Mouse (Mus musculus): ENCODE data around the gene Gimap8. TPM values are rescaled to one million over a fixed set of nuclear protein-coding genes. Genes with fewer than 3 reads are reported as not detected.

Gene Gimap8
- polyA plus RNA-seq, 1 experiment: 0.01 TPM

- H3K4me2 ChIP-seq (ENCODE audit: low read depth): no peak overlapping the region
- no peaks in the 10 kb centered on the region for H3K27me3 ChIP-seq (ENCODE audit: control insufficient read depth, insufficient read depth, insufficient read length)
- no peaks in the 10 kb centered on the region for H3K36me3 ChIP-seq (ENCODE audit: control insufficient read depth, insufficient read depth)
- no peak overlapping the region for H3K4me3 ChIP-seq
- H3K79me2 ChIP-seq (ENCODE audit: control insufficient read depth, insufficient read depth): no peaks in the 10 kb centered on the region
- TF ChIP-seq TCF3 (IDR thresholded peaks at IDR 0.05; ENCODE audit: insufficient read length, low read depth): no peak
- TF ChIP-seq SRF (IDR thresholded peaks at IDR 0.05; ENCODE audit: control insufficient read depth, insufficient read length, low read depth): no peak
- no peak for TF ChIP-seq CEBPB (IDR thresholded peaks at IDR 0.05; ENCODE audit: insufficient read depth, poor library complexity, severe bottlenecking)
- no peak for TF ChIP-seq USF1 (IDR thresholded peaks at IDR 0.05; ENCODE audit: low read depth)
- TF ChIP-seq MYOD1 (IDR thresholded peaks at IDR 0.05; ENCODE audit: control insufficient read depth in 1 of 3, insufficient read length in 2 of 3, low read depth in 2 of 3): no peak
- TF ChIP-seq POLR2AphosphoS2 (IDR thresholded peaks at IDR 0.05; ENCODE audit: insufficient read length, low read depth): no peak
- TF ChIP-seq TCF12 (IDR thresholded peaks at IDR 0.05; ENCODE audit: insufficient read depth, poor library complexity, severe bottlenecking): no peak
- no peak for TF ChIP-seq REST (IDR thresholded peaks at IDR 0.05; ENCODE audit: insufficient read depth, insufficient read length)
- TF ChIP-seq E2F4 (IDR thresholded peaks at IDR 0.05; ENCODE audit: insufficient read depth): no peak
- H3ac ChIP-seq (ENCODE audit: control insufficient read depth, insufficient read length): no peak overlapping the region
Measured at GRCm38 (mm10) chr6:48698888-48699287, 51.9 kb downstream of the Gimap8 start.

DNA sequence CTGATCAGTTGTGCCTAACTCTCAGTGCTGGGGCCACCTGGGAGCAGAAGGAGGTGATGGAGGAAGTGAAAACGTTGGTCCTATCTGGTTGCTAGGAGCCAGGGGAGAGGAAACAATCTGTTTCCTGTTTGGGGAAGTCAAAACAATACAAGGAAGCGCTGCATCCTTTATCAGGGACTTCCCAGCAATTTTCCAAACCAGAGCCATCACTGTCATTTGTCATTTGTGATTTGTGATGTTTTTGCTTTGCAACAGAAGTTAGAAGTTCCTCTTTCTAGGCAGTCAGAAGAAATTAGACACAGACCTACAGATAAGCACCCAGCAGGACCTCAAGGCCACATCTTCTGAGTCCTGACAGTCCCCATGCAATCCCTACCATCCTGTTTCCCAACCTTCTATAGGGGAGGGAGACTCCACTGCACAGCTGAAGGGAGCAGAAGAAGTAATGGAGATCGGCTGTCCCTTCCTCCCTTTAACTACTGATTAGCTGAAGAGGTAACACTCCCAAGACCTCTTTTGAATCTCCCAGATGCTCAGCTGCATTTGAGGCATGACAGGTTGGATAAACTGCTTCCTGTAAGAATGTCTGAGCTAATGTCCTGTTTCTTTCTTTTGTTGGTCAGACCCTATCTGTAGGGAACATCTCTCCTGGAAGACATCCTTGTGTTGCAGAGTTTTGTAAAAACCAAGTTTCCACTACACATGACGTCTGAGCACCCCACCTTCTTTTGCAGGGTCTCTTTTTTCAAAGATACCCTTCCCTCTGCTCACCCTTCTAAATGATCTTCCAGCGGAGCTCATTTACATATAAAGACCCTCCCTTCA, 53.4 kb downstream of the Gimap8 start:
- Histone ChIP-seq H3K4me2 (ENCODE audit: low read depth) (no peak overlapping the region), H3K36me3 (ENCODE audit: control insufficient read depth, insufficient read depth) (no peaks in the 10 kb centered on the region), H3K27me3 (ENCODE audit: control insufficient read depth, insufficient read depth, insufficient read length) (no peaks in the 10 kb centered on the region), H3ac (ENCODE audit: control insufficient read depth, insufficient read length) (no peak overlapping the region), H3K4me3 (no peak overlapping the region), H3K79me2 (ENCODE audit: control insufficient read depth, insufficient read depth) (no peaks in the 10 kb centered on the region)
- no peak for TF ChIP-seq SRF (IDR thresholded peaks at IDR 0.05; ENCODE audit: control insufficient read depth, insufficient read length, low read depth)
- no peak for TF ChIP-seq TCF12 (IDR thresholded peaks at IDR 0.05; ENCODE audit: insufficient read depth, poor library complexity, severe bottlenecking)
- no peak for TF ChIP-seq TCF3 (IDR thresholded peaks at IDR 0.05; ENCODE audit: insufficient read length, low read depth)
- no peak for TF ChIP-seq MYOD1 (IDR thresholded peaks at IDR 0.05; ENCODE audit: control insufficient read depth in 1 of 3, insufficient read length in 2 of 3, low read depth in 2 of 3)

GRCm38 (mm10) chr6:48702146-48702545, 55.1 kb downstream of the Gimap8 start:
- no peak overlapping the region for H3K4me3 ChIP-seq
- H3K27me3 ChIP-seq (ENCODE audit: control insufficient read depth, insufficient read depth, insufficient read length): no peaks in the 10 kb centered on the region
- H3K4me2 ChIP-seq (ENCODE audit: low read depth): no peak overlapping the region
- no peak for TF ChIP-seq MYOD1 (IDR thresholded peaks at IDR 0.05; ENCODE audit: control insufficient read depth in 1 of 3, insufficient read length in 2 of 3, low read depth in 2 of 3)
- no peak for TF ChIP-seq USF1 (IDR thresholded peaks at IDR 0.05; ENCODE audit: low read depth)
- no peak for TF ChIP-seq MAX (IDR thresholded peaks at IDR 0.05; ENCODE audit: low read depth)
- no peak for TF ChIP-seq POLR2AphosphoS2 (IDR thresholded peaks at IDR 0.05; ENCODE audit: insufficient read length, low read depth)
- TF ChIP-seq TCF3 (IDR thresholded peaks at IDR 0.05; ENCODE audit: insufficient read length, low read depth): no peak
- no peak for TF ChIP-seq REST (IDR thresholded peaks at IDR 0.05; ENCODE audit: insufficient read depth, insufficient read length)
- no peak for TF ChIP-seq POLR2A (IDR thresholded peaks at IDR 0.05; ENCODE audit: insufficient read length, low read depth)
- no peak for TF ChIP-seq E2F4 (IDR thresholded peaks at IDR 0.05; ENCODE audit: insufficient read depth)
- no peak for TF ChIP-seq CEBPB (IDR thresholded peaks at IDR 0.05; ENCODE audit: insufficient read depth, poor library complexity, severe bottlenecking)
- TF ChIP-seq TCF12 (IDR thresholded peaks at IDR 0.05; ENCODE audit: insufficient read depth, poor library complexity, severe bottlenecking): no peak
- no peak overlapping the region for H3ac ChIP-seq (ENCODE audit: control insufficient read depth, insufficient read length)
- no peaks in the 10 kb centered on the region for H3K79me2 ChIP-seq (ENCODE audit: control insufficient read depth, insufficient read depth)
- H3K36me3 ChIP-seq (ENCODE audit: control insufficient read depth, insufficient read depth): no peaks in the 10 kb centered on the region

- Histone ChIP-seq H3K79me2 (ENCODE audit: control insufficient read depth, insufficient read depth) (no peaks in the 10 kb centered on the region), H3ac (ENCODE audit: control insufficient read depth, insufficient read length) (no peak overlapping the region), H3K27me3 (ENCODE audit: control insufficient read depth, insufficient read depth, insufficient read length) (no peaks in the 10 kb centered on the region), H3K4me3 (no peak overlapping the region), H3K4me2 (ENCODE audit: low read depth) (no peak overlapping the region), H3K36me3 (ENCODE audit: control insufficient read depth, insufficient read depth) (no peaks in the 10 kb centered on the region)
- TF ChIP-seq CEBPB (IDR thresholded peaks at IDR 0.05; ENCODE audit: insufficient read depth, poor library complexity, severe bottlenecking) (no peak), SRF (IDR thresholded peaks at IDR 0.05; ENCODE audit: control insufficient read depth, insufficient read length, low read depth) (no peak), MYOG (IDR thresholded peaks at IDR 0.05; ENCODE audit: control insufficient read depth in 1 of 3, insufficient read depth in 1 of 3, insufficient read length in 2 of 3, low read depth in 2 of 3) (no peak), TCF12 (IDR thresholded peaks at IDR 0.05; ENCODE audit: insufficient read depth, poor library complexity, severe bottlenecking) (no peak), POLR2A (IDR thresholded peaks at IDR 0.05; ENCODE audit: insufficient read length, low read depth) (no peak), REST (IDR thresholded peaks at IDR 0.05; ENCODE audit: insufficient read depth, insufficient read length) (no peak), TCF3 (IDR thresholded peaks at IDR 0.05; ENCODE audit: insufficient read length, low read depth) (no peak), MYOD1 (IDR thresholded peaks at IDR 0.05; ENCODE audit: control insufficient read depth in 1 of 3, insufficient read length in 2 of 3, low read depth in 2 of 3) (no peak)
Measured at GRCm38 (mm10) chr6:48702601-48703000, 55.6 kb downstream of the Gimap8 start.

DNA sequence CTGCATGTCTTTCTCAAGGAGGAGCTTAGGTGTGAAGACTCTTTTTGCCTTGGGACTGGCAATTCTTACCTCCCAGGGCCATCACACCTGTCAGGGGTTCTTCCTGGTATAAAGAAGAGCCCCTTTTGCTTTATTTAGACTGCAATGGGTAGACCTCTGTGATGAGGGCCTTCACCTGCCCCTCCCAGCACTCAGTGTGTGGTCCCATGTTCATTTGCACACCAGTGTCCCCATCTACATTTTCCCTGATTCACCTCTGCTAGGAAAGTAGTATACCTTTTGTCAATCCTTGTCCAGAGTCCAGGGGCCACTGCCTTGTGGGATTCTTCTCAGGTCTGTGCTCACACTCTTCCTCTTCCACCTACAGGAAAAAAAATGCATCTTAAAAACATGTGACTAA, 57.1 kb downstream of the Gimap8 start:
- H3ac ChIP-seq (ENCODE audit: control insufficient read depth, insufficient read length): no peak overlapping the region
- TF ChIP-seq MYOD1 (IDR thresholded peaks at IDR 0.05; ENCODE audit: control insufficient read depth in 1 of 3, insufficient read length in 2 of 3, low read depth in 2 of 3): no peak
- TF ChIP-seq MAX (IDR thresholded peaks at IDR 0.05; ENCODE audit: low read depth): no peak
- TF ChIP-seq REST (IDR thresholded peaks at IDR 0.05; ENCODE audit: insufficient read depth, insufficient read length): no peak
- TF ChIP-seq TCF3 (IDR thresholded peaks at IDR 0.05; ENCODE audit: insufficient read length, low read depth): no peak
- no peak for TF ChIP-seq SRF (IDR thresholded peaks at IDR 0.05; ENCODE audit: control insufficient read depth, insufficient read length, low read depth)
- no peak for TF ChIP-seq CEBPB (IDR thresholded peaks at IDR 0.05; ENCODE audit: insufficient read depth, poor library complexity, severe bottlenecking)
- TF ChIP-seq TCF12 (IDR thresholded peaks at IDR 0.05; ENCODE audit: insufficient read depth, poor library complexity, severe bottlenecking): no peak
- TF ChIP-seq POLR2AphosphoS2 (IDR thresholded peaks at IDR 0.05; ENCODE audit: insufficient read length, low read depth): no peak
- TF ChIP-seq POLR2A (IDR thresholded peaks at IDR 0.05; ENCODE audit: insufficient read length, low read depth): no peak
- TF ChIP-seq E2F4 (IDR thresholded peaks at IDR 0.05; ENCODE audit: insufficient read depth): no peak
- no peak for TF ChIP-seq USF1 (IDR thresholded peaks at IDR 0.05; ENCODE audit: low read depth)
- no peak for TF ChIP-seq MYOG (IDR thresholded peaks at IDR 0.05; ENCODE audit: control insufficient read depth in 1 of 3, insufficient read depth in 1 of 3, insufficient read length in 2 of 3, low read depth in 2 of 3)
- no peaks in the 10 kb centered on the region for H3K36me3 ChIP-seq (ENCODE audit: control insufficient read depth, insufficient read depth)
- H3K4me2 ChIP-seq (ENCODE audit: low read depth): no peak overlapping the region
- H3K79me2 ChIP-seq (ENCODE audit: control insufficient read depth, insufficient read depth): no peaks in the 10 kb centered on the region
- no peak overlapping the region for H3K4me3 ChIP-seq
- H3K27me3 ChIP-seq (ENCODE audit: control insufficient read depth, insufficient read depth, insufficient read length): no peaks in the 10 kb centered on the region
